Mouse (Mus musculus): Measurements from ENCODE around the gene Dpyd. TPM values are rescaled to one million over a fixed set of nuclear protein-coding genes. Genes with fewer than 3 reads are reported as not detected.

Gene Dpyd
- 10 to 100 TPM; 14.8 to 15.2 TPM for total RNA-seq (2021)
- long read RNA-seq, full-length matches to known transcripts = 4 of 7 reads
- long read RNA-seq, partial matches to known transcripts = 2 of 7 reads
- long read RNA-seq, other reads (novel, unspliced or antisense) = 1 of 7 reads

DNA sequence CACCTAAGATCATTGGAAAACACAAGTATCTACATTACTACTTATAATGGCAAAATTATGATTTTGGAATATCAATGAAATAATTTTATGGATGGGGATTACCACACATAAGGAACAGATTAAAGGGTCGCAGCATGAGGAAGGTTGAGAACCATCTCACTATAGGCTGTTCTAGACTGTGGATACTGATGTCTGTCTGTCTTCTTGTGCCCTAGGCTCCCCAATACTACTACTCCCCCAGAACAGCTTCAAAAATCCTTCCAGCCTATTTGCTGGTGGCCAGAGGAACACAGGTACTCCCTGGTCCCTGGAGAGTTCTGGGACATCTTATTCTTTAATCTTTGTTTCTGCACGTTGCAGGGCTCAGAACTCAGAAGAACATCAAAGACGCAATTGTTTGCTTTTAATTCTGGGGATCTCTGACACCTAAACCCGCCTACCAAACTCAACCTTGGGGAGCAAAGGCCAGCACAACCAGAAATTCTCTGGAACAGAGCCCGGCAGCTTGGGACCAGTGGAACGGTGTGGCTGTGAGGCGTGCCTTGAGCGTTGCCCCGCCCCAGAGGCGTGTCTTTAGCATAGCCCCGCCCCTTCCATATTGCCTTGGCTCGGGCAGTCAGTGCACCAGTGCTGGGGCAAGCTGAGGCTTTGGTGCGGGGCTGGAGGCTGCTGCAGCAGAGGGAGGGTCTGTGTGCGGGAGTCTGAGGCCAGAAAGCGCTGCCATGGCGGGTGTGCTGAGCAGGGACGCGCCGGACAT is at the start of gene Dpyd:
Dpyd (plus strand) TSS at position 576 of the 757 bp plus-strand sequence.
- DNase-seq (ENCODE audit: low spot score in 2 of 2) = peak; percentile 61 to 76

DNA sequence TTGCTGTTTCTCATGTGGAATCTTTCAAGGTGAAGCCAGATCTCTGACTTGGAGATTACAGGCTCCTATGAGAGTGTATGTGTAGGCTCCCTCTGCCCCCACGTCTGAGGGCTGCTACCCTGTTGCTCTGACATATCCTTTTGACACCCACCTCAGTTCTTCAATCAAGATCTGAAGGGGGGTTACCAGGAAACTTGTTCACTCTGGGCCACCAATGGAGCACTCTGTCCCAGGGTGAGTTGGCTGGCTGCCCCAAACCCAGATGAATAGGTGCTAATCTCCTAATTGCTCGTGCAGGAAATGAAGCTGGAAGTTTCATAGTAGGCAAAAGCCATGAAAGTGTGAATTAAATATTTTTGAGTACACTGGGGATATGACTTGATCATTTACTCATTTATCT is 24.3 kb upstream of the Dpyd start:
- no peak for DNase-seq (ENCODE audit: low spot score in 2 of 2)

- no peak for DNase-seq (ENCODE audit: low spot score in 2 of 2)
These were observed 20.2 kb upstream of the Dpyd start for GRCm38 (mm10) chr3:118541766-118542165.

GRCm38 (mm10) chr3:118547551-118548210 is 14.2 kb upstream of the Dpyd start:
- DNase-seq (ENCODE audit: low spot score in 2 of 2) = peak in 1 of 2 experiments; percentile 38

GRCm38 (mm10) chr3:118557605-118558004 is 4.3 kb upstream of the Dpyd start:
- DNase-seq (ENCODE audit: low spot score in 2 of 2) = no peak

- DNase-seq (ENCODE audit: low spot score in 2 of 2) = no peak
These were observed 2.0 kb upstream of the Dpyd start for GRCm38 (mm10) chr3:118559936-118560335.

DNA sequence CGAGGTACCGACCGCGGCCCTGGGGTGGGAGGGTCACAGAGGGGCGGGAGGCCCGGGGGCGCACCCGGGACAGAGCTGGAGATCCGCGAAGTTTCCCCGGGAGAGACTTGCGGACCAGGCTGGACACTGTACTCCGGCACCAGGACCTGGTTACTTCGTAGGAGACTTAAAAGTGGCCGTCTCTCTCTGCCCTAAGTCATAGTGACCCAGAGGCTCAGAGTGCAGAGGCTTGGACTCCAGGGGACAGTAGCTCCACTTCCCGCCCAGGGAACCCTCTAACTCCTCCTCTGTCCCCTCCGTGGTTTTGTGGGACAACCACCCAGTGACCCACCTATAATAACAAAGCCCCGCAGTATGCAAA is 362 bp downstream of the Dpyd start:
- no peak for DNase-seq (ENCODE audit: low spot score in 2 of 2)

DNA sequence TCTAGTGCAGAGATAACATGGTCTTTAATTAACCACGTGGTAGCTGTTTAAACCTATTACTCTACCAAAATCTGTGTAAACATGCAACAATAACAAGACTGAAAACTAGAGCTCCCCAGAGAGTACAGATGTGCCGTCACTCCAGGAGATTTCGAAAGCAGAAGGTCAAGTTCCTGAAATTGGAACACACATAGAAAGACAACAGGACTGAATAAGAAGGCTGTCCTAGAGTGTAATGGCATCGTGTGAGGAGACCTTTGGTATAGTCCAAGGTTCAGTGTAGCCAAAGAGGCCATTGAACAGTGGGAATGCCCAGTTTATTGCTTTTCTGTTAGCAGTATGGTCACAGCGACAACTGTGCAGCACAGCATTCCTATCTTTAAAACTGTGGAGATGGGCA is 4.8 kb downstream of the Dpyd start:
- no peak for DNase-seq (ENCODE audit: low spot score in 2 of 2)

DNA sequence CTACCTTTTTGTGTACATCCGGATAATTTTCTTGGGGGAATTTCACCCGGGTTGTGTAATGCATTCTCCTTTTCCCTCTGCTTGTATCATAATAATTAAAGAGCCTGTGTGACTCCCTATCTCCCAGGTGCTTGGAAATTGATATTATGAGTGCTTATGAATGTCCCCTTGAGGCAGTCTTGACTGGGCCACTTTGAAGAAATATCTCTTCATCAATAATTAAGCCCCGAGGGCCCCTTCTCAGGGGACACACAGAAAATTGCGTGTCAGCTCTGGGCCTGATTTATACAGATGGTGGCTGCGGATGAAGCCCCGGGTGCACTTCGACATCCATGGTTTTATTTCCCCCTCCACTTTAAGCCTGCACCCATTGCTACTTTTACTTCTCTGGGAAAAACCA is 8.3 kb downstream of the Dpyd start:
- DNase-seq (ENCODE audit: low spot score in 2 of 2) = no peak

- no peak for DNase-seq (ENCODE audit: low spot score in 2 of 2)
These were observed 28.6 kb downstream of the Dpyd start for GRCm38 (mm10) chr3:118590559-118590958.

DNA sequence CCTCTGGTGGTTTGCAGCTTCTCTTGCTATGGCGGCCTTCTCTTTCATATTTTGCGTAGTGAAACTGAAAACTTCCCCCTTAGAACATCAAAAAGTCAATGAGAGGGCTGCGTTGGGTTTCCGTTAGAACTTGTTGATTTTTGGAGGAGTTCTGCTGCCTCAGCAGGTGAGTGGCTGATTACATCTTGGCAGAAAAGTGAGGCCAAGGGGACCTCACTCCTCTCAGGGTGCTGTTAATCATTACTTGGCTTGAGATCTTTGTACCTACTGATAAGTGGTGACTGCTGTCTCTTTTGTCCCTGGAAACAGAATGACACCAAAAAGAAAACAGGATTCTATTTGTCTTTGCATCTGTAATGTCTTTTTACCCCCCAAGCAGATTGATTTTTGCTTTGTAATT is 32.9 kb downstream of the Dpyd start:
- no peak for DNase-seq (ENCODE audit: low spot score in 2 of 2)

GRCm38 (mm10) chr3:118595693-118596092 is 33.8 kb downstream of the Dpyd start:
- no peak for DNase-seq (ENCODE audit: low spot score in 2 of 2)

- DNase-seq (ENCODE audit: low spot score in 2 of 2) = no peak
These were observed 40.0 kb downstream of the Dpyd start for GRCm38 (mm10) chr3:118601689-118602640.

GRCm38 (mm10) chr3:118608708-118609107 is 46.8 kb downstream of the Dpyd start:
- DNase-seq (ENCODE audit: low spot score in 2 of 2) = no peak

DNA sequence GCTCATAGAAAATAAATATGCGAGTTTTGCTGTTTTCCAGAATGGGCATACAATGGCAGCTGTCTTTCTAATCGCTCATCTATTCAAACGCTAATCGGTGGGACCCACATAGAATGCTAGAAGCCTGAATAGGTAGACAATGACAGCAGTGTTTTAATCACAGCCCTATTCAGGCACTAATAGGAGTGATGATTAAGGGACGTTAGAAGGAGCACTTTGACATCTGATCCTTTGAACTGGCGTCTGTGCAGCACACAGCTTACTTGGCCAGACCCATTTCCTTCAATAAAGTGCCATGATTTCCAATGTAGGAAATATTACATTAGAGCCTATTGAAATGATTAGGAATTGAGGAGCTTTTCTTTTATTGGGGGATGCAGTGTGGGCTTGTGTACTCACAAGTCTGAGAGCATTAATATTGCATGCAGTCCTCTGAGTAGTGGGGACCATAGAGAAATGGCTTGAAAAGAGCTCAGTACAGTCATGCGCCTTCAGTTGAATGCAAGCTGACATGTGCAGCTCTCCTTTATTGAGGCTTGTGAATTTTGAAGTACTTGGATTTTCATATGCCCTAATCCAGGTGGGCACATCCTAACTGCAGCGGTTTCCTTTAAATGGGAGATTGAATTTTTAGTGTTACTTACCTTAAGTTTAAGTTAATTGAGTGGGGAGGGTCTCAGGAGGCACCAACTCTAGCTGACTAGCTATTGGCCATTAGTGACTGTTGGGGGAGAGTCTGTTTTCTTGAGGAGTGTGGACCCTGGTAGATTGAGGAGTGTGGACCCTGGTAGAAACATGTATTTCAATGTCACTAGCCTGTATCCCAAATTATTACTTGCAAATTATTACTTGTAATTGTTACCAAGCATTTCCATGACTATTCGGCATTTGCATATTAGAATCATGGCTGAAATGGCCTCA is 64.8 kb downstream of the Dpyd start:
- no peak for DNase-seq (ENCODE audit: low spot score in 2 of 2)

DNA sequence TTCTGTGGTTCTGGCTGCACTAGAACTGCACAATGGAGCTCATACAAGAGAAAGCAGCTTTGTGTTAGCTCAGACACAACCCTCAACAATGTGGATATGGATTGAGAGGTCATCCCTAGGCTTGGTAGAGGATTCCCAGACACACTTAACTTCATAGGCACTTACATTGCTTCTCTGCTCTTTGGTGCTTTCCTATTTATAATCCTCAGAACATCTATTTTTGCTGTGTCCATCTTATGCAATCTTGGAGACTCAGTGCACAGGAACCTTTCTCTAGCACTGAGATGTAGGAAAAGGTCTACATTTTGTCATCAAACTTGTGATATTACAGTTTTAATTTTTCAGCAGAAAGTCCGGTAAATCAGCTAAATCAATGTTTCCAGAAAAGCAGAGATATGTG is 67.8 kb downstream of the Dpyd start:
- DNase-seq (ENCODE audit: low spot score in 2 of 2) = no peak

- DNase-seq (ENCODE audit: low spot score in 2 of 2) = no peak
These were observed 84.2 kb downstream of the Dpyd start for GRCm38 (mm10) chr3:118646024-118646570.

DNA sequence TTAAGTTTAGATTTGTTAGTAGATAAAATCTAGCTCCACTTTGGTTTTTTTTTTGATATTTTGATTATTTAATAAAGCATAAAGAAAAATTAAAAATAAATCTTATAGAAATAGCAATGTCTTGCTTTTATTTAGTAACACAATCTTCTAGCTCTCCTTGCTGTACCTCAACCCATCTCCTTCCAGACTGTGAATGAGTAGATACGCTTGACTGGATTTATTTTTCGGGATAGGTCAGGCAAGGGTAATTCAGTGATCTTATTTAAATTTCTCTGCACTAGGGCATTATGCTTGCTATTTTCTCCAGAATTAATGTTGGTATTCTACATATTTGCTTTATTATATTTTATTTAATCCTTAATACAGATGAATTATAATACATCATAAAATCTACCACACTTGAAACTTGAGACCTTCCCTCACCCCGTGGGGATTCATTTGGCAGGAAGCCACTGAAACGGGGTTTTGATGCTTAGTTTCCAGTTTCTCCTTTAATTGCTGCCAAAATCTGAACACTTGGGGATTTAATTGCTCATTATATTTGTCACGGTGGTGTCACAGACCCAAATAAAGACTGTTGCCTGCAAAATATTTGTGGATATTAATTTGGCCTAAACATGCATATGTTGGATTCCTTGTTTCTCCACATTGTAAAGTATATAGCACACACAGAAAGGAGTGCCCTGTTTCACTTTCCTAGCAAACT is 102.2 kb downstream of the Dpyd start:
- no peak for DNase-seq (ENCODE audit: low spot score in 2 of 2)

GRCm38 (mm10) chr3:118674121-118674745 is 112.3 kb downstream of the Dpyd start:
- peak in 1 of 2 experiments; percentile 37 for DNase-seq (ENCODE audit: low spot score in 2 of 2)

Measured in layer of hippocampus, adult 18-20 months (tissue).